Mouse (Mus musculus) midbrain, embryonic 11.5 days (tissue): ENCODE results near the gene Als2. TPM values are rescaled to one million over a fixed set of nuclear protein-coding genes. Genes with fewer than 3 reads are reported as not detected.

Experiments used
- ATAC-seq: fragments of 200-750 bp; cut with Nextera tagmentation; 2 replicates; pipeline ENCODE4 v1.8.0; 2017; ENCODE audit warnings: moderate TSS enrichment, moderate library complexity; ENCODE audit not compliant: low FRiP score
- DNase-seq: peaks from one replicate; pipeline ENCODE4 v3.0.0; 2015; ENCODE audit warnings: low spot score; ENCODE audit errors: missing footprints
- H3K27ac ChIP-seq: fragments of 300-500 bp; sonication (generic); 2 replicates; pipeline ENCODE4 v1.5.1; 2014; ENCODE audit warnings: low read depth, low read length
- H3K27me3 ChIP-seq: fragments of 300-500 bp; sonication (generic); 2 replicates; pipeline ENCODE4 v1.6.1; 2014; ENCODE audit warnings: mild to moderate bottlenecking, low read length, moderate library complexity, mixed read lengths; ENCODE audit not compliant: control insufficient read depth, insufficient read depth
- H3K36me3 ChIP-seq: fragments of 300-500 bp; sonication (generic); 2 replicates; pipeline ENCODE4 v1.6.1; 2014; ENCODE audit warnings: mild to moderate bottlenecking, low read length, moderate library complexity, mixed read lengths; ENCODE audit not compliant: control insufficient read depth, insufficient read depth
- H3K4me1 ChIP-seq: fragments of 300-500 bp; sonication (generic); 2 replicates; pipeline ENCODE4 v1.6.1; 2014; ENCODE audit warnings: low read length; ENCODE audit not compliant: control insufficient read depth, insufficient read depth
- H3K4me2 ChIP-seq: fragments of 300-500 bp; sonication (generic); 2 replicates; pipeline ENCODE4 v1.6.1; 2014; ENCODE audit warnings: mild to moderate bottlenecking, moderate library complexity
- H3K4me3 ChIP-seq: fragments of 300-500 bp; sonication (generic); 2 replicates; pipeline ENCODE4 v1.5.1; 2014; ENCODE audit warnings: low read depth, low read length
- H3K9ac ChIP-seq: fragments of 300-500 bp; sonication (generic); 2 replicates; pipeline ENCODE4 v1.6.1; 2014; ENCODE audit warnings: low read length
- H3K9me3 ChIP-seq: fragments of 300-500 bp; sonication (generic); 2 replicates; pipeline ENCODE4 v1.6.1; 2016; ENCODE audit warnings: low read length; ENCODE audit not compliant: control insufficient read depth
- WGBS: fragments of 180-500 bp; shearing (Covaris S2); extraction: QIAGEN DNeasy Blood & Tissue Kit; methylation state at CpG from one replicate; pipeline ENCODE4 v1.1.7; 2014; 5-methylcytosine and 5-hydroxymethylcytosine counted together
- polyA plus RNA-seq: library from polyadenylated mRNA; unstranded; fragments of >200 nt; fragmentation: Nextera tagmentation; extraction: Ambion mirVana; gene quantifications from 2 replicates; pipeline ENCODE4 v1.2.1, GENCODE M21; 2014

The Als2 gene
- polyA plus RNA-seq, 1 experiment from 2014 or later = 17.1 TPM

DNA sequence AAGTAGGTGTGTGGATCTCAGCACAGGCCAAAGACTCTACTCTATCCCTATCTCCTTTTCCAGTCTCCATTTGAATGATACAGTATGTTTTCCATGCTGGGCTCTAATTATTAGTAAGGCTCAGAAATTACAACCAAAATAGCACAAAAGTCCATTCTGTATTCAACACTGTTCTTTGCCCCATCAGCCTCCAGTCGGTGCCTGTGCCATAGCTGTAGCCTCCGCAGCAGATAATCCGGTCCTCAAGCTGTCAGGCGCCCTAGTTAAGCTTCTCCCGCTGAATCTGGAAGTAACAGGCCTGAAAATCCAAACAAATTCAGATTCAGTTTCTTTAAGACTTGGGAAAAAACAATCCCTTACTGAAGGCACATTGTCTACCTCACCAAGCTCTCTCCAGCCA, 73.1 kb downstream of the Als2 start:
- Histone ChIP-seq H3K9ac (no peak overlapping the region), H3K36me3 (no peaks in the 10 kb centered on the region; the same call in 1 of the 2 replicates), H3K4me3 (no peak overlapping the region), H3K27me3 (no peaks in the 10 kb centered on the region), H3K4me1 (peaks cover 4% of the 10 kb centered on the region), H3K9me3 (no peaks in the 10 kb centered on the region), H3K27ac (no peak overlapping the region), H3K4me2 (no peak overlapping the region)
- peak; percentile 84 for DNase-seq
- no peak for ATAC-seq
- 17% methylated on average over 5 of the region's 5 CpGs for WGBS

GRCm38 (mm10) chr1:59163030-59163461, 74.0 kb downstream of the Als2 start, which contains the start of gene Mpp4:
TSS of gene Mpp4 (minus strand) at chr1:59163389.
- H3K36me3 ChIP-seq = no peaks in the 10 kb centered on the region; the same call in 1 of the 2 replicates
- H3K9me3 ChIP-seq = no peaks in the 10 kb centered on the region
- H3K4me3 ChIP-seq = no peak within 1 kb of the TSS
- H3K4me1 ChIP-seq = peaks cover 4% of the 10 kb centered on the region
- DNase-seq (peak; percentile 79), ATAC-seq (no peak)
- WGBS = 23% methylated on average over 12 of the region's 12 CpGs
- H3K27me3 ChIP-seq = no peaks in the 10 kb centered on the region
- H3K27ac ChIP-seq = no peak within 1 kb of the TSS
- peak within 1 kb of the TSS; percentile 36; the same call in 1 of the 2 replicates for H3K9ac ChIP-seq
- no peak within 1 kb of the TSS for H3K4me2 ChIP-seq

DNA sequence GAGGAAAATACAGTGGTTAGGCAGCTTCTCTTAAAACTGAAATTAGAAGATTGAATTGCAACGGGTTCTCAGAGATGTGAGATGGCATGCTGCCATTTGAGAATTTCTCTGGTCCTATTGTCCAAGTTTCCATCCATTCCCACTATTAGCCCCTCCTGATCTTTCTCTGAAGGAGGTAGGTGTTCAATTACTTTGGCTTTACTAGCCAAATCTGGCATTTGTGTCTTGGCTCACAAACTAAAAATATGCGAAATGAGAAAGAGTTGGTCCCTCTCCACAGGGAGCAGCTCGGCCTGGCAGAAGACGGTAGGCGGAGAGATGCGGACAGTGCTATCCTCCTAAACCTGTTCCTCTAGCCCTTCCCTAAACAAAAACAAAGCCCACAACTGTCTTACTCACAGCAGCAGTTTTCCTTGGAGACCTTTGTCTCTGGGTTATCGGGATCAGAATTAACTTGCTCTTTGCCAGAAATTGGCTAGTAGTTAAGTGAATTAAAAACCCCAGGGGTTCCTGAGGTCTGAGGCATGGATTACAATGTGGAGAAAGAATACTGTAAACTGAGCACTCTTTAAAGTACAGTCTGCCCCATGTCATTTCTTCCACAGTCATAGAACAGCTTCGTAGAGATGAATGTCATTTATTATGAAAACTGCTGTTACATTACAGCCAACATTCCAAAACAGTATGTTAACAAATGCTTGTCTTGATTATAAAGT, 74.6 kb downstream of the Als2 start:
- H3K9ac ChIP-seq = no peak overlapping the region
- H3K4me1 ChIP-seq = peaks cover 4% of the 10 kb centered on the region
- no peak overlapping the region for H3K4me3 ChIP-seq
- DNase-seq = peak; percentile 83
- 32% methylated on average over 8 of the region's 8 CpGs for WGBS
- no peaks in the 10 kb centered on the region for H3K27me3 ChIP-seq
- H3K9me3 ChIP-seq = no peaks in the 10 kb centered on the region
- ATAC-seq = no peak
- H3K4me2 ChIP-seq = no peak overlapping the region
- H3K27ac ChIP-seq = no peak overlapping the region
- H3K36me3 ChIP-seq = no peaks in the 10 kb centered on the region; the same call in 1 of the 2 replicates

- H3K9me3 ChIP-seq = no peaks in the 10 kb centered on the region
- H3K27ac ChIP-seq = no peak overlapping the region
- WGBS = 62% methylated on average over 6 of the region's 6 CpGs
- ATAC-seq (no peak), DNase-seq (no peak)
- H3K4me1 ChIP-seq = peaks cover 4% of the 10 kb centered on the region
- H3K4me2 ChIP-seq = no peak overlapping the region
- no peaks in the 10 kb centered on the region for H3K27me3 ChIP-seq
- H3K36me3 ChIP-seq = no peaks in the 10 kb centered on the region; the same call in 1 of the 2 replicates
- no peak overlapping the region for H3K9ac ChIP-seq
- no peak overlapping the region for H3K4me3 ChIP-seq
These were observed 75.6 kb downstream of the Als2 start for GRCm38 (mm10) chr1:59161396-59161795.

GRCm38 (mm10) chr1:59160871-59161270, 76.2 kb downstream of the Als2 start:
- no peaks in the 10 kb centered on the region for H3K9me3 ChIP-seq
- DNase-seq (no peak), ATAC-seq (no peak)
- 85% methylated on average over 6 of the region's 6 CpGs for WGBS
- H3K27ac ChIP-seq = no peak overlapping the region
- no peak overlapping the region for H3K4me3 ChIP-seq
- no peak overlapping the region for H3K4me2 ChIP-seq
- H3K9ac ChIP-seq = no peak overlapping the region
- H3K4me1 ChIP-seq = peaks cover 4% of the 10 kb centered on the region
- H3K27me3 ChIP-seq = no peaks in the 10 kb centered on the region
- no peaks in the 10 kb centered on the region; the same call in 1 of the 2 replicates for H3K36me3 ChIP-seq

DNA sequence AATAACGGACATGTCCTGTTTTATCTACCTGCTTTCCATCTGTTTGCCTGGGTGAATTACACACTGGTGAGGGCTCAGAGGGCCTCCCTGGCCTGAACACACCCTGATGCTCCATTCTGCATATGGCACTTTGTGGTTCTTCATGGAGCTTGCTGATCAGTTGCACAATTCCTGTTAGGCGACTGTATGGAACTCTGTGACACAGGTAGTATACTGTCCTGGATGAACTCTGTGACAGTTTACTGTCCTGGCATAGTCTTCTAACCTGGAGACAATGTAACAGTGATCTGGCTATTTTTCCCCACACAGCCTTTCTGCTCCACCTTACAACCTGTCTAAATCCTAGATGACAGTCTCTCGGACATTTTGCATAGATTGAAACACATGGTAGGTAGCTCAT, 77.9 kb downstream of the Als2 start:
- no peaks in the 10 kb centered on the region for H3K36me3 ChIP-seq
- no peak overlapping the region for H3K4me3 ChIP-seq
- 94% methylated on average over 3 of the region's 3 CpGs for WGBS
- no peaks in the 10 kb centered on the region for H3K27me3 ChIP-seq
- no peak overlapping the region for H3K27ac ChIP-seq
- DNase-seq (no peak), ATAC-seq (no peak)
- H3K4me1 ChIP-seq = peaks cover 3% of the 10 kb centered on the region
- H3K9ac ChIP-seq = no peak overlapping the region
- no peaks in the 10 kb centered on the region for H3K9me3 ChIP-seq
- H3K4me2 ChIP-seq = no peak overlapping the region

DNA sequence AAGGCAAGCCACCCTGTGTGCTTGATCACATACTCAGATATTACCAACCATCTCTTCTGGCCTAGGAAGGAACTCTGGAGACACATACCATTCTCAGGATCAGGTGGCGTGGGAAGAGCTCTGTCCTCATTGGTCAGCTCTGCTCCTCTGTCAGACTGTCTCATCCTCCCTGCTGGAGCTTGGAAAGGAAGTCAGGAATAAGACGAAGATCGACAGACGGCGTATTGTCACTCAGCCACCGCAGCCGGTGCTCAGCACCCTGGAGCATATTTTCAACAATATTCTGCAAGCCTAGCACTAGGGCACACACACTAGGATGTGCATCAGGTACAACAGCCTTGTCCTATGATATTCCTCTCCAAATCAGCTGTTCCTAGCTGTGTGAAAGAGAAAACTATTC, 78.5 kb downstream of the Als2 start:
- DNase-seq = no peak
- Histone ChIP-seq H3K4me3 (no peak overlapping the region), H3K9ac (no peak overlapping the region), H3K36me3 (no peaks in the 10 kb centered on the region), H3K4me1 (no peaks in the 10 kb centered on the region; the same call in 1 of the 2 replicates), H3K4me2 (no peak overlapping the region), H3K9me3 (no peaks in the 10 kb centered on the region), H3K27me3 (no peaks in the 10 kb centered on the region), H3K27ac (no peak overlapping the region)
- WGBS = 87% methylated on average over 7 of the region's 7 CpGs
- ATAC-seq = no peak

DNA sequence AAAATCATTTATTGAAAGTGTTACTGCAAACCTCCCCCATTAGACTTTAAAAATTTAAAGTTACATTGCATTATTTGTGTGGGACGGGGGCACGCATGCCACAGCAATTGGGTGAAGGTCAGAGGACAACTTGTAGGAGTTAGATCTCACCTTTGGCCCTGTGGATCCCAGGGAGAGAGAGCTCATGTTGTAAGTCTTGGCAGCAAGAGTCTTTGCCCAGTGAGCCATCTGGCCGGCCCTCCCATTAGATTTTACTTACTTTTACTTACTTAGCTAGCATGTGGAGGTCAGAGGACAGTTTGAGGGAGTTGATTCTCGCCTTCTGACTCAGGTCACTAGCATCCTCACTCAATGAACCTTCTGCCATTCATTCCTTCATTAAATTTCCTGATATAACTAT, 79.2 kb downstream of the Als2 start:
- H3K9ac ChIP-seq = no peak overlapping the region
- no peaks in the 10 kb centered on the region for H3K9me3 ChIP-seq
- no peaks in the 10 kb centered on the region for H3K36me3 ChIP-seq
- 92% methylated on average over 4 of the region's 4 CpGs for WGBS
- H3K4me2 ChIP-seq = no peak overlapping the region
- ATAC-seq (no peak), DNase-seq (no peak)
- H3K4me1 ChIP-seq = no peaks in the 10 kb centered on the region; the same call in 1 of the 2 replicates
- H3K27me3 ChIP-seq = no peaks in the 10 kb centered on the region
- no peak overlapping the region for H3K27ac ChIP-seq
- no peak overlapping the region for H3K4me3 ChIP-seq

- Histone ChIP-seq H3K27ac (no peak overlapping the region), H3K9me3 (no peaks in the 10 kb centered on the region), H3K36me3 (no peaks in the 10 kb centered on the region), H3K27me3 (no peaks in the 10 kb centered on the region), H3K4me3 (no peak overlapping the region), H3K4me2 (no peak overlapping the region), H3K9ac (no peak overlapping the region), H3K4me1 (no peaks in the 10 kb centered on the region)
- ATAC-seq (no peak), DNase-seq (no peak)
- 77% methylated on average over 4 of the region's 4 CpGs for WGBS
These were observed 84.7 kb downstream of the Als2 start for GRCm38 (mm10) chr1:59152346-59152745.
